Mouse (Mus musculus) kidney, adult 2 months (tissue): ENCODE measurements around the gene Igflr1.

ENCODE experiments used
- CTCF ChIP-seq: fragments of 200-500 bp; conservative IDR thresholded peaks from 2 replicates; pipeline ENCODE4 v1.5.1; 2011; ENCODE audit warnings: low read depth, mild to moderate bottlenecking, control low read depth, low read length, moderate library complexity, mixed read lengths; ENCODE audit not compliant: insufficient read depth, insufficient read length
- POLR2A ChIP-seq: fragments of 200-500 bp; IDR thresholded peaks from one replicate; pipeline ENCODE4 v1.6.1; 2011; ENCODE audit warnings: low read depth, low read length, control low read depth

GRCm38 (mm10) chr7:30560296-30560695, 4.9 kb upstream of the Igflr1 start:
- TF ChIP-seq CTCF: no peak
- TF ChIP-seq POLR2A: no peak
